Mouse (Mus musculus) kidney, adult 2 months (tissue): ENCODE results near the gene Agtpbp1. TPM values are rescaled to one million over a fixed set of nuclear protein-coding genes. Genes with fewer than 3 reads are reported as not detected.

Experiments
- DNase-seq: peaks from one replicate; pipeline ENCODE4 v3.0.0; 2021
- H3K27ac ChIP-seq: fragments of 200-500 bp; 2 replicates; pipeline ENCODE4 v1.5.1; 2012; ENCODE audit warnings: low read depth, low read length, control low read depth, inconsistent platforms; ENCODE audit not compliant: insufficient read depth
- H3K27me3 ChIP-seq: fragments of 200-500 bp; replicated peaks from 2 replicates; pipeline ENCODE4 v1.6.1; 2012; ENCODE audit warnings: mild to moderate bottlenecking, moderate library complexity, low read length, inconsistent platforms; ENCODE audit not compliant: control insufficient read depth, insufficient read depth
- H3K36me3 ChIP-seq: fragments of 200-500 bp; 2 replicates; pipeline ENCODE4 v1.6.1; 2012; ENCODE audit warnings: mild to moderate bottlenecking, moderate library complexity, low read length, inconsistent platforms; ENCODE audit not compliant: control insufficient read depth, insufficient read depth
- H3K4me1 ChIP-seq: fragments of 200-500 bp; 2 replicates; pipeline ENCODE4 v1.6.1; 2011; ENCODE audit warnings: low read length; ENCODE audit not compliant: control insufficient read depth, insufficient read depth
- H3K4me3 ChIP-seq: fragments of 200-500 bp; 2 replicates; pipeline ENCODE4 v1.5.1; 2011; ENCODE audit warnings: mild to moderate bottlenecking, low read depth, low read length, control low read depth; ENCODE audit not compliant: insufficient read depth
- CTCF ChIP-seq: fragments of 200-500 bp; conservative IDR thresholded peaks from 2 replicates; pipeline ENCODE4 v1.5.1; 2011; ENCODE audit warnings: low read depth, mild to moderate bottlenecking, control low read depth, low read length, moderate library complexity, mixed read lengths; ENCODE audit not compliant: insufficient read depth, insufficient read length
- POLR2A ChIP-seq: fragments of 200-500 bp; IDR thresholded peaks from one replicate; pipeline ENCODE4 v1.6.1; 2011; ENCODE audit warnings: low read depth, low read length, control low read depth
- WGBS: fragments of 180-500 bp; shearing (Covaris S2); methylation state at CpG from one replicate; pipeline ENCODE4 v1.1.7; 2018; 5-methylcytosine and 5-hydroxymethylcytosine counted together
- polyA plus RNA-seq: library from polyadenylated mRNA; depleted of rRNA; stranded (reverse); fragments of >200 nt; gene quantifications from 2 replicates; pipeline ENCODE4 v1.2.3, GENCODE M21; 2012; rRNA removed

The Agtpbp1 gene
- polyA plus RNA-seq, 1 experiment: 7.6 TPM

DNA sequence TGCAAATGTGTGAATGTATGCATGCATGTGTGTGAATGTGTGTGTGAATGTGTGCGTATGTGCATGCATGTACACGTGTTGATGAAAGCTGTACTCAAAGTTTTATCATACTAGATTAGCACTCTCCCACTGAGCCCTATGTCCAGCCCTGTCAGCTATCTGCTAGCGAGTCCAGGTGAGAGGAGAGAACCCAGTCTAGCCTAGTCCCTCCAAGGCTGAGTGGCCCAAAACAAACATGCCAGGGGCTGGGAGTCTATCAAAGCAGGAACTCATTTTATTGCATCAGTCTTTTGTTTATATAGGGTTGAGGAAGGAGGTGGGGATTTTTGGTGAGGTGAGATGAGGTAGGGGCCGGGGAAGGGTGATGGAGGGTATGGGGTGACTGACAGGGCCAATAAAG is 172.4 kb downstream of the Agtpbp1 start:
- no peak for DNase-seq
- Histone ChIP-seq H3K27me3 (no peaks in the 10 kb centered on the region), H3K4me3 (no peak overlapping the region), H3K36me3 (no peaks in the 10 kb centered on the region), H3K4me1 (no peaks in the 10 kb centered on the region), H3K27ac (no peak overlapping the region)
- 84% methylated on average over 4 of the region's 4 CpGs for WGBS
- TF ChIP-seq POLR2A (no peak), CTCF (no peak)

GRCm38 (mm10) chr13:59407182-59407581 is 177.8 kb downstream of the Agtpbp1 start:
- Histone ChIP-seq H3K36me3 (no peaks in the 10 kb centered on the region), H3K4me1 (no peaks in the 10 kb centered on the region), H3K4me3 (no peak overlapping the region), H3K27me3 (no peaks in the 10 kb centered on the region), H3K27ac (no peak overlapping the region)
- TF ChIP-seq CTCF: no peak
- TF ChIP-seq POLR2A: no peak
- WGBS: 68% methylated on average over 6 of the region's 6 CpGs
- no peak for DNase-seq

DNA sequence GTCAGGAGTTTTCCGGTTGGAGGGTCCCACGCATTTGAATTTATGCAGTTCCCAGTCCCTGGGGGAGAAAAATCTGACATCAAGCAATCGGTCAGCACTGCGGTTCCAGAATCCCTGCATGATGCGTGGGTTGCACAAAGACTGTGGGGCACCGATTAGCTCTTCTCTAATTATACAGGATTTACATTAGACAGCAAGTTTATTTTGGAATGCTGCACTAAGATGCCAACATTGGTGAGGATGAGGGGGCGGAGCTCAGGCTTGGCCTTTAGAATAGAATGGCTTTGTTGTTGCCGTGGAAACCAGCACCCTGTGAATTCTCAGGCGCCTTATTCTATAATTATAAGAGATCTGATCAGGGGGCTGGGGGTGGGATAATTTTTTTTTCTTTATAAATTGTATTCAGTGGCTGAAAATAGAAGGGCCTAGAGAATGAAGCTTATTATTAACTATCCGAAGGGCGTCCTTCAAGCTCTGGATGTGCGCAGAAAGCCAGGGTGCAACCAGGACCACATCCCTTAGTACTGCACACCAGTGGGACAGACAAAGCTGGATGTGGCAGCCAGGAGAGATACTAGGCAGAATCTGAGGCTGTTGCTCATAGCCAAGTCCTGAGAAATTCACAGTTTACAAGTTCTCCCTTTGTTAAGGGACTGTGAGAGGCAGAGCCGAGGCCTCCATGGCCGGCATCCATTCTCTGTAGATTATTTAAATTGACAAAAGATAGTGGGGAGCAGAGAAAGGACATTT is 182.8 kb downstream of the Agtpbp1 start:
- Histone ChIP-seq H3K36me3 (no peaks in the 10 kb centered on the region), H3K27ac (no peak overlapping the region), H3K27me3 (no peaks in the 10 kb centered on the region), H3K4me1 (no peaks in the 10 kb centered on the region), H3K4me3 (no peak overlapping the region)
- no peak for DNase-seq
- 87% methylated on average over 14 of the region's 14 CpGs for WGBS
- TF ChIP-seq POLR2A (no peak), CTCF (no peak)

DNA sequence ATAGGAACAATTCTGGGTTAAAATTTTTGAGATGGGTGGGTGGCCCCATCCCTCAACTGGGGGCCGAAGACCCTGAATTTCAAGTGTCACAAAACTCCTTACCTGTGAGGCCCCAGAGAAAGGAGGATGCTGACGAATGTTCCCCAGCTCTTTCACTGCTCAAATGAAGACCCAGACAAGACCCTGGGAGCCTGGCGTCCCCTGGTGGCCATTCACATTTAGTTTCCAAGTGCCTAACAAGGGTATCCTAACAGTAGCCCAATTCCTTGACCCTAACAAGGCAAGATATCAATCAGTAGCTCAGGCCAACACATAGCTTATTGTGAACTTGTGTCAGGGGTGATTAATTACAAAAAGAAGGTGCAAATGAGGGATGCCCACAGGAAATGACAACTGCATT is 187.5 kb downstream of the Agtpbp1 start:
- peak; percentile 21 for DNase-seq
- TF ChIP-seq POLR2A: no peak
- peak; percentile 55 for TF ChIP-seq CTCF
- WGBS: 32% methylated on average over 3 of the region's 3 CpGs

More for the DNA sequence above, 187.5 kb downstream of the Agtpbp1 start:
- H3K27ac ChIP-seq: no peak overlapping the region
- H3K27me3 ChIP-seq: no peaks in the 10 kb centered on the region
- no peak overlapping the region for H3K4me3 ChIP-seq
- H3K36me3 ChIP-seq: no peaks in the 10 kb centered on the region
- no peaks in the 10 kb centered on the region for H3K4me1 ChIP-seq

Other genes starting within 250 kb of the Agtpbp1 start
- gene Naa35, start within 50 bp of the Agtpbp1 start, polyA plus RNA-seq: 24.0 and 28.1 TPM in 2 replicates
- gene Golm1, start 90.6 kb upstream of the Agtpbp1 start, polyA plus RNA-seq: 5.3 and 6.5 TPM in 2 replicates
- not detected in 2 replicates for gene 4921517D22Rik, start 108.9 kb upstream of the Agtpbp1 start, polyA plus RNA-seq
- not detected in 2 replicates for gene Spata31d1a, start 125.1 kb upstream of the Agtpbp1 start, polyA plus RNA-seq
- 0.03 TPM in 2 replicates for gene Spata31d1b, start 127.1 kb upstream of the Agtpbp1 start, polyA plus RNA-seq
- 0.05 TPM in 1 of 2 replicates, not detected in the other for gene Spata31d1d, start 146.5 kb upstream of the Agtpbp1 start, polyA plus RNA-seq
- 0.09 TPM in 1 of 2 replicates, not detected in the other for gene 1700014D04Rik, start 161.5 kb upstream of the Agtpbp1 start, polyA plus RNA-seq
- gene Isca1, start 184.6 kb upstream of the Agtpbp1 start, polyA plus RNA-seq: 164 and 171 TPM in 2 replicates
- not detected in 2 replicates for gene Gm49354, start 197.0 kb upstream of the Agtpbp1 start, polyA plus RNA-seq
- 14.5 and 14.6 TPM in 2 replicates for gene Tut7, start 237.9 kb upstream of the Agtpbp1 start, polyA plus RNA-seq